Mouse (Mus musculus): ENCODE results near the gene Sap30. TPM values are rescaled to one million over a fixed set of nuclear protein-coding genes. Genes with fewer than 3 reads are reported as not detected.

Gene Sap30
- polyA plus RNA-seq, 1 experiment from 2014 or later: 94.5 TPM

Other genes with a start within 250 kb of the Sap30 start
- gene Hand2, start 166.9 kb downstream of the Sap30 start, polyA plus RNA-seq (2014; fragmentation: Nextera tagmentation; extraction: Ambion mirVana): 8.3 and 8.7 TPM in 2 replicates
- 2.5 and 2.9 TPM in 2 replicates for gene Scrg1, start 31.9 kb downstream of the Sap30 start, polyA plus RNA-seq (2014; fragmentation: Nextera tagmentation; extraction: Ambion mirVana)
- gene Hmgb2, start 24.0 kb upstream of the Sap30 start, polyA plus RNA-seq (2014; fragmentation: Nextera tagmentation; extraction: Ambion mirVana): 509 and 581 TPM in 2 replicates
- 18.2 and 18.9 TPM in 2 replicates for gene Galnt7, start 165.2 kb upstream of the Sap30 start, polyA plus RNA-seq (2014; fragmentation: Nextera tagmentation; extraction: Ambion mirVana)